Mouse (Mus musculus) hindbrain, embryonic 16.5 days (tissue): ENCODE results near the gene Fmod. TPM values are rescaled to one million over a fixed set of nuclear protein-coding genes. Genes with fewer than 3 reads are reported as not detected.
A peak's percentile ranks its signal among the peaks of the same experiment; 100 is the strongest.

Source experiments
- ATAC-seq: fragments of 200-750 bp; cut with Nextera tagmentation; 2 replicates; pipeline ENCODE4 v1.8.0; 2017; ENCODE audit warnings: moderate TSS enrichment, moderate library complexity
- H3K27ac ChIP-seq: fragments of 300-500 bp; sonication (generic); 2 replicates; pipeline ENCODE4 v1.5.1; 2014; ENCODE audit warnings: low read depth, mild to moderate bottlenecking, control low read depth, low read length, moderate library complexity
- H3K27me3 ChIP-seq: fragments of 300-500 bp; sonication (generic); replicated peaks from 2 replicates; pipeline ENCODE4 v1.6.1; 2014; ENCODE audit warnings: low read length; ENCODE audit not compliant: control insufficient read depth, insufficient read depth
- H3K36me3 ChIP-seq: fragments of 300-500 bp; sonication (generic); 2 replicates; pipeline ENCODE4 v1.6.1; 2014; ENCODE audit warnings: mild to moderate bottlenecking, low read length, moderate library complexity, mixed read lengths; ENCODE audit not compliant: control insufficient read depth, insufficient read depth
- H3K4me1 ChIP-seq: fragments of 300-500 bp; sonication (generic); 2 replicates; pipeline ENCODE4 v1.6.1; 2014; ENCODE audit warnings: low read depth, low read length; ENCODE audit not compliant: control insufficient read depth, insufficient read depth
- H3K4me2 ChIP-seq: fragments of 300-500 bp; sonication (generic); 2 replicates; pipeline ENCODE4 v1.6.1; 2014; ENCODE audit warnings: mild to moderate bottlenecking, low read length, control low read depth, moderate library complexity
- H3K4me3 ChIP-seq: fragments of 300-500 bp; sonication (generic); 2 replicates; pipeline ENCODE4 v1.5.1; 2014; ENCODE audit warnings: mild to moderate bottlenecking, low read length, control low read depth, moderate library complexity
- H3K9ac ChIP-seq: fragments of 300-500 bp; sonication (generic); 2 replicates; pipeline ENCODE4 v1.6.1; 2014; ENCODE audit warnings: low read depth, mild to moderate bottlenecking, control low read depth, low read length, moderate library complexity
- H3K9me3 ChIP-seq: fragments of 300-500 bp; sonication (generic); 2 replicates; pipeline ENCODE4 v1.6.1; 2014; ENCODE audit warnings: mild to moderate bottlenecking, low read length, moderate library complexity; ENCODE audit not compliant: control insufficient read depth
- WGBS: fragments of 180-500 bp; shearing (Covaris S2); extraction: QIAGEN DNeasy Blood & Tissue Kit; methylation state at CpG from one replicate; pipeline ENCODE4 v1.1.7; 2014; 5-methylcytosine and 5-hydroxymethylcytosine counted together
- polyA plus RNA-seq: library from polyadenylated mRNA; unstranded; fragments of >200 nt; fragmentation: Nextera tagmentation; extraction: Ambion mirVana; gene quantifications from 2 replicates; pipeline ENCODE4 v1.2.1, GENCODE M21; 2015

Fmod gene
- polyA plus RNA-seq, 1 experiment from 2014 or later: 11.8 TPM

- H3K27ac ChIP-seq: no peak overlapping the region
- H3K36me3 ChIP-seq: no peaks in the 10 kb centered on the region
- H3K4me3 ChIP-seq: no peak overlapping the region
- no peak overlapping the region for H3K9ac ChIP-seq
- H3K27me3 ChIP-seq: no peaks in the 10 kb centered on the region
- WGBS: 13% methylated on average over 8 of the region's 8 CpGs
- ATAC-seq: peak; percentile 26; the same call in 1 of the 2 replicates
- H3K4me1 ChIP-seq: peaks cover 31% of the 10 kb centered on the region
- H3K4me2 ChIP-seq: no peak overlapping the region
- no peaks in the 10 kb centered on the region for H3K9me3 ChIP-seq
Measured at GRCm38 (mm10) chr1:134067143-134067619, 30.1 kb downstream of the Fmod start.

GRCm38 (mm10) chr1:134070099-134070669 is 33.1 kb downstream of the Fmod start:
- Histone ChIP-seq H3K4me1 (peaks cover 10% of the 10 kb centered on the region), H3K9me3 (no peaks in the 10 kb centered on the region), H3K4me3 (no peak overlapping the region), H3K36me3 (no peaks in the 10 kb centered on the region), H3K4me2 (no peak overlapping the region), H3K27me3 (no peaks in the 10 kb centered on the region), H3K9ac (no peak overlapping the region), H3K27ac (no peak overlapping the region)
- ATAC-seq: no peak
- 49% methylated on average over 8 of the region's 8 CpGs for WGBS

GRCm38 (mm10) chr1:134071411-134072018 is 34.5 kb downstream of the Fmod start:
- 0 out of 2 replicates have a peak, but pooled peaks have one; percentile 4 for ATAC-seq
- WGBS: 23% methylated on average over 10 of the region's 10 CpGs
- H3K36me3 ChIP-seq: no peaks in the 10 kb centered on the region
- no peak overlapping the region for H3K4me2 ChIP-seq
- H3K27me3 ChIP-seq: no peaks in the 10 kb centered on the region
- H3K9me3 ChIP-seq: no peaks in the 10 kb centered on the region
- H3K27ac ChIP-seq: peak overlapping the region; percentile 59
- H3K4me1 ChIP-seq: peaks cover 20% of the 10 kb centered on the region
- H3K4me3 ChIP-seq: no peak overlapping the region
- 0 out of 2 replicates have a peak overlapping the region, but pooled peaks have one; percentile 30 for H3K9ac ChIP-seq

GRCm38 (mm10) chr1:134073061-134073564 is 36.1 kb downstream of the Fmod start:
- Histone ChIP-seq H3K4me2 (no peak overlapping the region), H3K9me3 (no peaks in the 10 kb centered on the region), H3K27ac (no peak overlapping the region), H3K27me3 (no peaks in the 10 kb centered on the region), H3K9ac (no peak overlapping the region), H3K36me3 (no peaks in the 10 kb centered on the region), H3K4me3 (no peak overlapping the region), H3K4me1 (peaks cover 28% of the 10 kb centered on the region)
- WGBS: 73% methylated on average over 6 of the region's 6 CpGs
- no peak for ATAC-seq

- peaks cover 28% of the 10 kb centered on the region for H3K4me1 ChIP-seq
- no peak for ATAC-seq
- WGBS: 68% methylated on average over 1 of the region's 1 CpGs
- no peak overlapping the region; the same call in 1 of the 2 replicates for H3K9ac ChIP-seq
- H3K4me3 ChIP-seq: no peak overlapping the region
- H3K27me3 ChIP-seq: no peaks in the 10 kb centered on the region
- no peaks in the 10 kb centered on the region for H3K36me3 ChIP-seq
- H3K4me2 ChIP-seq: no peak overlapping the region
- no peak overlapping the region for H3K27ac ChIP-seq
- no peaks in the 10 kb centered on the region for H3K9me3 ChIP-seq
Measured at GRCm38 (mm10) chr1:134073658-134074057, 36.6 kb downstream of the Fmod start.

GRCm38 (mm10) chr1:134074184-134074583 is 37.1 kb downstream of the Fmod start:
- Histone ChIP-seq H3K4me3 (no peak overlapping the region), H3K9me3 (no peaks in the 10 kb centered on the region), H3K4me2 (no peak overlapping the region), H3K27ac (no peak overlapping the region), H3K36me3 (no peaks in the 10 kb centered on the region), H3K27me3 (no peaks in the 10 kb centered on the region), H3K9ac (no peak overlapping the region; the same call in 1 of the 2 replicates), H3K4me1 (peaks cover 28% of the 10 kb centered on the region)
- no peak for ATAC-seq
- 43% methylated on average over 3 of the region's 3 CpGs for WGBS

- peaks cover 31% of the 10 kb centered on the region for H3K4me1 ChIP-seq
Measured at GRCm38 (mm10) chr1:134074606-134075005, 37.6 kb downstream of the Fmod start.

GRCm38 (mm10) chr1:134075532-134075931 is 38.5 kb downstream of the Fmod start:
- ATAC-seq: no peak
- no peaks in the 10 kb centered on the region for H3K36me3 ChIP-seq
- H3K9me3 ChIP-seq: no peaks in the 10 kb centered on the region
- H3K27me3 ChIP-seq: no peaks in the 10 kb centered on the region
- 85% methylated on average over 8 of the region's 8 CpGs for WGBS
- H3K9ac ChIP-seq: peak overlapping the region; percentile 8; the same call in 1 of the 2 replicates
- H3K27ac ChIP-seq: 0 out of 2 replicates have a peak overlapping the region, but pooled peaks have one; percentile 41
- H3K4me1 ChIP-seq: peaks cover 35% of the 10 kb centered on the region
- H3K4me2 ChIP-seq: peak overlapping the region; percentile 76
- H3K4me3 ChIP-seq: peak overlapping the region; percentile 35

More at GRCm38 (mm10) chr1:134074606-134075005, 37.6 kb downstream of the Fmod start:
- Histone ChIP-seq H3K9ac (no peak overlapping the region), H3K36me3 (no peaks in the 10 kb centered on the region), H3K4me3 (no peak overlapping the region), H3K27ac (no peak overlapping the region), H3K4me2 (no peak overlapping the region), H3K9me3 (no peaks in the 10 kb centered on the region), H3K27me3 (no peaks in the 10 kb centered on the region)
- WGBS: 74% methylated on average over 10 of the region's 10 CpGs
- no peak for ATAC-seq

- Histone ChIP-seq H3K9ac (peak overlapping the region; percentile 57; the same call in 1 of the 2 replicates), H3K27me3 (no peaks in the 10 kb centered on the region), H3K27ac (peak overlapping the region; percentile 9; the same call in 1 of the 2 replicates), H3K9me3 (no peaks in the 10 kb centered on the region), H3K4me3 (peak overlapping the region; percentile 35), H3K36me3 (no peaks in the 10 kb centered on the region), H3K4me1 (peaks cover 32% of the 10 kb centered on the region), H3K4me2 (peak overlapping the region; percentile 76)
- no peak for ATAC-seq
- WGBS: 22% methylated on average over 2 of the region's 2 CpGs
Measured at GRCm38 (mm10) chr1:134076789-134077188, 39.7 kb downstream of the Fmod start.
